Mouse (Mus musculus) lung, postnatal 0 days (tissue): ENCODE measurements at regions not wholly inside any gene's neighbourhood (a gene's known extent, or its start where the extent isn't known, plus 50 kb on each side); places are given as distances from the start of the nearest gene placed in this dataset.

Experiments used
- CTCF ChIP-seq: IDR thresholded peaks from 2 replicates; pipeline ENCODE4 v1.5.1; 2016; ENCODE audit warnings: antibody characterized with exemption, mild to moderate bottlenecking
- EP300 ChIP-seq: IDR thresholded peaks from 2 replicates; pipeline ENCODE4 v1.6.1; 2016; ENCODE audit warnings: antibody characterized with exemption, mild to moderate bottlenecking, control low read depth

DNA sequence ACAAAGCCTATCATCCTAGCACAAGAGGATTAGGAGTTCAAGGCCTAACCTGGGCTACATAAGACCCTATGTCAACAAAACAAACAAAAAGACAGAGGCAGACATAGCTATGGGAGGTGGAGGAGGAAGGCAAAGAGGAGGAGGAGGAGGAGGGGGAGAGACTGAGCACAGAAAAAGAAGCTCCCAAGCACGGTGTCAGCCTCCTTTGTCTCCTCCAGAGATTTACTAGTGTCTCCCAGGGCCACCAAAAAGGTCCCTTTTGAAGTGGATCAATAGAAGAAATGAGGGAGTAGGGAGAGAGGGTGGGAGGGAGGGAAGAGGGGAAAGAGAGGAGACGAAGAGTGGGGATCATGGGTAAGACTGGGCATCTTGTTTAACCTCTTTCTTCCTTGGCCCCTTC is 80.5 kb upstream of the Maml3 start:
- TF ChIP-seq CTCF (no peak), EP300 (no peak)
